Mouse (Mus musculus) liver, embryonic 14.5 days (tissue): ENCODE results near the gene Gmpr. TPM values are rescaled to one million over a fixed set of nuclear protein-coding genes. Genes with fewer than 3 reads are reported as not detected.

Experiments used
- ATAC-seq: fragments of 200-750 bp; cut with Nextera tagmentation; 2 replicates; pipeline ENCODE4 v1.8.0; 2017; ENCODE audit warnings: moderate number of reproducible peaks, mild to moderate bottlenecking, moderate library complexity; ENCODE audit not compliant: insufficient read depth
- DNase-seq, 3 experiments: peaks; one replicate each; pipeline ENCODE4 v3.0.0-alpha.2; 2012 to 2013; ENCODE audit warnings: low read depth in 3 of 3, low spot score in 3 of 3
- H3K27ac ChIP-seq: fragments of 300-500 bp; sonication (generic); 2 replicates; pipeline ENCODE4 v1.5.1; 2014; ENCODE audit warnings: moderate library complexity, mild to moderate bottlenecking, control low read depth, inconsistent platforms
- H3K27me3 ChIP-seq: fragments of 300-500 bp; sonication (generic); 2 replicates; pipeline ENCODE4 v1.6.1; 2014; ENCODE audit warnings: mild to moderate bottlenecking, low read length, moderate library complexity; ENCODE audit not compliant: control insufficient read depth, insufficient read depth
- H3K36me3 ChIP-seq: fragments of 300-500 bp; sonication (generic); replicated peaks from 2 replicates; pipeline ENCODE4 v1.6.1; 2014; ENCODE audit warnings: low read depth; ENCODE audit not compliant: control insufficient read depth, insufficient read depth
- H3K4me1 ChIP-seq, 2 experiments: fragments of 200-500 bp in 1 of 2; fragments of 300-500 bp in 1 of 2; sonication (generic) in 1 of 2; replicated peaks; 2 replicates each; pipeline ENCODE4 v1.6.1; 2012 to 2014; ENCODE audit warnings: antibody characterized with exemption in 1 of 2, inconsistent platforms in 1 of 2, low read length in 1 of 2; ENCODE audit not compliant: control insufficient read depth in 2 of 2, insufficient read depth in 2 of 2
- H3K4me2 ChIP-seq: fragments of 300-500 bp; sonication (generic); 2 replicates; pipeline ENCODE4 v1.6.1; 2014; ENCODE audit warnings: low read depth, mild to moderate bottlenecking, control low read depth, moderate library complexity
- H3K4me3 ChIP-seq, 2 experiments: fragments of 200-500 bp in 1 of 2; fragments of 300-500 bp in 1 of 2; sonication (generic) in 1 of 2; 2 replicates each; pipeline ENCODE4 v1.5.1; 2012 to 2014; ENCODE audit warnings: low read depth in 2 of 2, low read length in 2 of 2, mild to moderate bottlenecking in 2 of 2, control low read depth in 1 of 2, inconsistent platforms in 1 of 2, moderate library complexity in 1 of 2; ENCODE audit not compliant: insufficient read depth in 1 of 2
- H3K9ac ChIP-seq: fragments of 300-500 bp; sonication (generic); replicated peaks from 2 replicates; pipeline ENCODE4 v1.6.1; 2014; ENCODE audit warnings: mild to moderate bottlenecking, control low read depth, moderate library complexity
- H3K9me3 ChIP-seq: fragments of 300-500 bp; sonication (generic); 2 replicates; pipeline ENCODE4 v1.6.1; 2016; ENCODE audit warnings: low read length, mixed read lengths; ENCODE audit not compliant: control insufficient read depth
- CTCF ChIP-seq: IDR thresholded peaks from 2 replicates; pipeline ENCODE4 v1.5.1; 2016; ENCODE audit warnings: antibody characterized with exemption, low read depth, control low read depth
- EP300 ChIP-seq: IDR thresholded peaks from 2 replicates; pipeline ENCODE4 v1.6.1; 2016; ENCODE audit warnings: antibody characterized with exemption, low read depth
- WGBS: fragments of 180-500 bp; shearing (Covaris S2); extraction: QIAGEN DNeasy Blood & Tissue Kit; methylation state at CpG from one replicate; pipeline ENCODE4 v1.1.7; 2014; ENCODE audit not compliant: insufficient replicate concordance; 5-methylcytosine and 5-hydroxymethylcytosine counted together
- polyA plus RNA-seq, 2 experiments: library from polyadenylated mRNA; depleted of rRNA in 1 of 2; stranded (reverse) in 1 of 2; unstranded in 1 of 2; fragments of >200 nt; fragmentation: Nextera tagmentation in 1 of 2; extraction: Ambion mirVana in 1 of 2; gene quantifications; 2 replicates each; pipeline versions ENCODE4 v1.2.1 to v1.2.3; 2012 to 2014

Gmpr gene
- polyA plus RNA-seq, 2 experiments = 155 to 295 TPM

DNA sequence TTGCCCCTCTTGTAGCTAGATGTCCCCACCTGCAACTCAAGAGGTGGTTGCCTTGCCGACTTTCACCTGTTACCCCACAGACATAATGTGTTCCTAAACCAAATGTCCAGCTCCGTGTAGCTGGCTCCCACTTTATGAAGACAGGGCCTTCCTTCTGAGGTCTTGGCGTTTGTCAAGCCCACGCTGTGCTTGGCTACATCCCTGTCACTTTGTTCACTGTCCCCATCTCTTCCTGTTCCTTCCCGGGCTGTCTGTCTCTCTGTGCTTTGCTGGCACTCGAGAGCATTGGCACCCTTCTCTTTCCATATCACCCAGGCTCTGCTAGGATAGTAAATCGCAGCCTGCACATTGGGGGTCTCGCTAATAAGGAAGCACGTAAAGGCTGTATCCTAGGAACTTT lies 30.8 kb downstream of the Gmpr start:
- no peak overlapping the region for H3K4me3 ChIP-seq
- ATAC-seq (no peak), DNase-seq (no peak)
- no peak overlapping the region for H3K4me2 ChIP-seq
- H3K36me3 ChIP-seq = peaks cover 94% of the 10 kb centered on the region
- WGBS = 78% methylated on average over 9 of the region's 9 CpGs
- peak overlapping the region; percentile 42 for H3K27ac ChIP-seq
- peak overlapping the region; percentile 25; the same call in 1 of the 2 replicates for H3K9ac ChIP-seq
- TF ChIP-seq EP300 = no peak
- no peak for TF ChIP-seq CTCF
- peaks cover 5 to 17% of the 10 kb centered on the region in 2 experiments for H3K4me1 ChIP-seq
- H3K27me3 ChIP-seq = no peaks in the 10 kb centered on the region
- H3K9me3 ChIP-seq = no peaks in the 10 kb centered on the region

DNA sequence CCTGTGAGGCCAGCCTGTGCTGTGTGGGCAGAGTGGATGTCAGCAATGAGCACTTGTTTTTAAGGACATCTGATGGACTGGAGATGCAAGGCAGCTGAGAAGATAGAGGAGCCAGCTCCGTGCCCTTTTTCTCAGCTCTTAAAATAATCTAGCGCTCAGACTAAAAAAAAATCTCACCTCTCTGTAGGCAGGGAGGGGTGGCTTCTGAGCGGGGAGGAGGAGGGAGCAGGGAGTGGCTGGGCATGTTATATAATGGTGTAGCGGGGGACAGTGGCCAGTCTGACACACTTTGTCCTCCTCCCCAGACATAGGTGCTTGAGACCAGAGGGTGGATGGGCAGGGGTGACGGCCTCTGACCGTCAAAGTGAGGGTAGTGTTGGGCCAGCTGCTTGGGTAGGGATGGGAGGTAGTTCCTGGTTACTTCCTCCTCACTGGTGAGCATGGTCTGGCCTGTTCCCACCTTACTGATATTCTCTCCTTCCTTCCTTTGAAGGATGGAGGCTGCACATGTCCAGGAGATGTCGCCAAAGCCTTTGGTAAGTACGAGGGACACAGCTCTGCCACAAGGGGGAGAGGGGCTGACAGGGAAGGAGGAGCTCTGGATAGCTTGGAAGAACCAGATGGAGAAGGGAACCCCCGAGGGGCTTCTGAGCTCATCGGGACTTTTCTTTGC lies 31.4 kb downstream of the Gmpr start:
- TF ChIP-seq EP300 = no peak
- TF ChIP-seq CTCF = peak; percentile 76
- H3K27me3 ChIP-seq = no peaks in the 10 kb centered on the region
- peak overlapping the region; percentile 25; the same call in 1 of the 2 replicates for H3K4me2 ChIP-seq
- H3K36me3 ChIP-seq = peaks cover 94% of the 10 kb centered on the region
- peaks cover 5 to 19% of the 10 kb centered on the region in 2 experiments for H3K4me1 ChIP-seq
- H3K9me3 ChIP-seq = no peaks in the 10 kb centered on the region
- H3K9ac ChIP-seq = peak overlapping the region; percentile 25; the same call in 1 of the 2 replicates
- peak overlapping the region; percentile 42 for H3K27ac ChIP-seq
- DNase-seq (peak in 1 of 3 experiments; percentile 50), ATAC-seq (peak; percentile 66)
- no peak overlapping the region for H3K4me3 ChIP-seq
- WGBS = 29% methylated on average over 10 of the region's 10 CpGs

DNA sequence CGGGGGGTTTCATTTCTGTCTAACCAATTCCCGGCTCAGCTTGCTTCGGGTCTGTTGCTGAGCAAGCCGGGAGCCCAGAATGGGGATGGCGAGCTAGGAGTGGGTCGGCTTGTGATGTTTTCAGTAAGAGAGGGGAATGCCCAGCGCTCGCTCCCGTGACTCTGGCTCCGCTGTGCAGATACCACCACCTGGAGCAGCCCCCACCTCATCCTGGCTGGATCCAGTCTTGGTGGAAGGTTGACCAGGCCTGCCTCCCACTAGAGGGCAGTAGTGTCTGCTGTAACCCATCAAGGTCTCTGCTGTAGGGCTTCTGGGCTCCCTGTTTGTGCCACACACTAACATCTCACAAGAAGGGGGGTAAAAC lies 31.9 kb downstream of the Gmpr start:
- Histone ChIP-seq H3K27me3 (no peaks in the 10 kb centered on the region), H3K9ac (no peak overlapping the region), H3K36me3 (peaks cover 95% of the 10 kb centered on the region), H3K4me1 (peaks cover 5 to 24% of the 10 kb centered on the region in 2 experiments), H3K9me3 (no peaks in the 10 kb centered on the region), H3K4me3 (no peak overlapping the region), H3K4me2 (peak overlapping the region; percentile 25; the same call in 1 of the 2 replicates), H3K27ac (no peak overlapping the region)
- ATAC-seq = peak; percentile 67
- DNase-seq = peak; percentile 45 to 55 (median 48)
- TF ChIP-seq EP300 (no peak), CTCF (peak; percentile 91)
- WGBS = 23% methylated on average over 10 of the region's 10 CpGs

DNA sequence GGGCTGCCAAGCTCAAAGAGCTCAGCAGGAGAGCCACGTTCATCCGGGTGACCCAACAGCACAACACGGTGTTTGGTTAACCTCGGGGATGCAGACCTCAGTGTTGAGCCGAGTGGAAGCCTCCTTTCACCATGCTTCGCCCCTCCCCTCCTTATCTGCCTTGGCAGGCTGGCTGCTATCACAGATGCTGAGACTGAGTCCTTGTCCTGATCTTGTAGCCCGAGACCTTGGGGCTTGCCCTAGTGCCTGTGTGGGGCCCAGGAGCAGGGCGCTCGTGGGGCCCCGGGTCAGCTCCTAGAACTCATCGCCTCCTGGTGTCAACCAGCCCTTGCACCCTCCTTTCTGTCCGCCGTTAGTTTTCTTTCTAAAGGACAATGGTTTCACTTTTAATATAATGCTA lies 38.7 kb downstream of the Gmpr start:
- peak overlapping the region; percentile 58 for H3K9ac ChIP-seq
- 13% methylated on average over 13 of the region's 13 CpGs for WGBS
- peak; percentile 93 for TF ChIP-seq EP300
- peak; percentile 37; the same call in 1 of the 2 replicates for TF ChIP-seq CTCF

GRCm38 (mm10) chr13:45546946-45547345 lies 39.7 kb downstream of the Gmpr start:
- H3K9ac ChIP-seq = peak overlapping the region; percentile 58
- H3K4me2 ChIP-seq = peak overlapping the region; percentile 75
- TF ChIP-seq CTCF (no peak), EP300 (peak; percentile 45)
- WGBS = 24% methylated on average over 4 of the region's 4 CpGs
- peaks cover 75% of the 10 kb centered on the region for H3K36me3 ChIP-seq
- H3K4me1 ChIP-seq = peaks cover 36 to 55% of the 10 kb centered on the region in 2 experiments
- no peaks in the 10 kb centered on the region for H3K27me3 ChIP-seq
- H3K4me3 ChIP-seq = peak overlapping the region; percentile 39 to 53
- H3K27ac ChIP-seq = peak overlapping the region; percentile 77
- DNase-seq = peak in 2 of 3 experiments; percentile 36 to 77
- no peaks in the 10 kb centered on the region for H3K9me3 ChIP-seq
- peak; percentile 9; the same call in 1 of the 2 replicates for ATAC-seq

More for the DNA sequence above, 38.7 kb downstream of the Gmpr start:
- Histone ChIP-seq H3K4me2 (peak overlapping the region; percentile 75), H3K4me3 (peak overlapping the region; percentile 39 to 53), H3K36me3 (peaks cover 85% of the 10 kb centered on the region), H3K27ac (peak overlapping the region; percentile 77), H3K27me3 (no peaks in the 10 kb centered on the region), H3K9me3 (no peaks in the 10 kb centered on the region), H3K4me1 (peaks cover 36 to 55% of the 10 kb centered on the region in 2 experiments)
- peak; percentile 91 to 93 (median 92) for DNase-seq
- ATAC-seq = peak; percentile 96
